In the genomic region with DNA sequence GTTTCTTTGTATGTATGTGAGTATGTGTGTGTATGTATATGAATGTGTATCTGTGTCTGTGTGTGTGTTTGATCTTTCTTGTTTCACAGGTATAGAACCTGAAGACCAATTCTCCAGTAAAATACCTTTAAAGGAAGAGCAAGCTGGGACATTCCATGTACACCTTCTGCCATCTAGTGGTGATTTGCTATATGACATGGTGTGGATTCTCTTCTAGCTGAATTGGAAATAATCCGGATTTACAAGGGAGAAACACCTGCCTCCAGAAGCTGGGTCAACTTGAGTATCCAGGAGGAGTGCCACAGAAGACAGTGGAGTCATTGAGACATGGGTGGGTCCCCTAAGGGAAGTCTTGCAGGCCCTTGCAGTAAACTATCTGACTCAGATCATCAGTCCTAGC, we compare ENCODE assay signal across 10 mouse cellular contexts. TPM values are rescaled to one million over a fixed set of nuclear protein-coding genes. Genes with fewer than 3 reads are reported as not detected.
A peak's percentile ranks its signal among the peaks of the same experiment; 100 is the strongest.
DNase-seq lines count a peak whose midpoint lies in the region; ATAC-seq and TF ChIP-seq lines count a peak whose summit lies in the region.
"Had no signal": no experiment of that assay in that cellular context is flagged by ENCODE, and none has a peak within 500 bp of the region (broad histone marks: within the 10 kb centered on the region; RNA-seq: fewer than 3 reads in every experiment).

No protein-coding gene starts in this region.

- H3K27me3 ChIP-seq in neural tube, embryonic 15.5 days (replicated peaks), result 0 out of 2 replicates have a peak, but pooled peaks cover 8% of the 10 kb centered on the region
- H3K27me3 ChIP-seq in forebrain, postnatal 0 days (ENCODE audit: insufficient read depth, low read length), result no peaks in the 10 kb centered on the region

- 0% methylated on average over 1 of the region's 1 CpGs for WGBS in neural tube, embryonic 15.5 days
- 0% methylated on average over 1 of the region's 1 CpGs for WGBS in forebrain, postnatal 0 days

- no peaks in the 10 kb centered on the region for H3K4me1 ChIP-seq in neural tube, embryonic 15.5 days
- no peaks in the 10 kb centered on the region for H3K4me1 ChIP-seq in forebrain, postnatal 0 days (ENCODE audit: insufficient read depth)

- no peak overlapping the region for H3K4me2 ChIP-seq in neural tube, embryonic 15.5 days
- no peak overlapping the region for H3K4me2 ChIP-seq in forebrain, postnatal 0 days (ENCODE audit: low read depth)
- H3K4me2 ChIP-seq: limb, embryonic 12.5 days had no signal

- peak; percentile 18 to 64 for DNase-seq in frontal cortex, postnatal 36 days (ENCODE audit: low spot score in 2 of 2)
- DNase-seq in frontal cortex, postnatal 10 days (ENCODE audit: low spot score in 2 of 2), result no peak
- peak; percentile 23 for DNase-seq in neural tube, embryonic 10.5 days (ENCODE audit: extremely low spot score, low spot score)
- peak; percentile 83 for DNase-seq in brain, adult 2 months (ENCODE audit: low read depth, low spot score)
- DNase-seq in forebrain, postnatal 0 days, result peak; percentile 89
- DNase-seq in ovary, adult 18-20 months (ENCODE audit: low spot score), result no peak

- no peak for ATAC-seq in neural tube, embryonic 15.5 days (ENCODE audit: low FRiP score)
- ATAC-seq in forebrain, postnatal 0 days, result peak; percentile 51; the same call in 1 of the 2 replicates
- peak; percentile 66; the same call in 1 of the 2 replicates for ATAC-seq in megakaryocyte, adult 5-6 weeks (ENCODE audit: poor library complexity, severe bottlenecking)

- no peak overlapping the region for H3K27ac ChIP-seq in neural tube, embryonic 15.5 days (replicated peaks)
- H3K27ac ChIP-seq in forebrain, postnatal 0 days (ENCODE audit: low read depth, low read length), result no peak overlapping the region
- H3K27ac ChIP-seq: limb, embryonic 12.5 days had no signal

- no peaks in the 10 kb centered on the region for H3K36me3 ChIP-seq in neural tube, embryonic 15.5 days
- H3K36me3 ChIP-seq in forebrain, postnatal 0 days (ENCODE audit: insufficient read depth), result no peaks in the 10 kb centered on the region
- H3K36me3 ChIP-seq: limb, embryonic 12.5 days had no signal

- no peak overlapping the region for H3K9ac ChIP-seq in neural tube, embryonic 15.5 days (replicated peaks)
- no peak overlapping the region for H3K9ac ChIP-seq in forebrain, postnatal 0 days
- H3K9ac ChIP-seq: limb, embryonic 12.5 days had no signal

- TF ChIP-seq CTCF in forebrain, postnatal 0 days (IDR thresholded peaks at IDR 0.05; ENCODE audit: low read depth), result peak; percentile 97

- H3K4me3 ChIP-seq in neural tube, embryonic 15.5 days (replicated peaks), result no peak overlapping the region
- no peak overlapping the region for H3K4me3 ChIP-seq in forebrain, postnatal 0 days (ENCODE audit: low read depth, low read length)
- H3K4me3 ChIP-seq: limb, embryonic 12.5 days had no signal

- H3K9me3 ChIP-seq in neural tube, embryonic 15.5 days (replicated peaks), result no peaks in the 10 kb centered on the region
- no peaks in the 10 kb centered on the region for H3K9me3 ChIP-seq in forebrain, postnatal 0 days (ENCODE audit: low read length)
- H3K9me3 ChIP-seq: limb, embryonic 12.5 days had no signal

RNA-seq across cellular contexts. Expression of a gene that starts 1.1 kb away (rescaled TPM):
- polyA plus RNA-seq in neural tube, embryonic 15.5 days (2015; fragmentation: Nextera tagmentation; extraction: Ambion mirVana), result 0.05 and 0.10 TPM in 2 replicates
- total RNA-seq in forebrain, postnatal 0 days (2014; rRNA removed), result 0.15 and 0.24 TPM in 2 replicates
- 0.05 and 0.10 TPM in 2 replicates for polyA plus RNA-seq in forebrain, postnatal 0 days (2015; fragmentation: Nextera tagmentation; extraction: Ambion mirVana)
- not detected in 2 replicates for total RNA-seq in megakaryocyte, adult 5-6 weeks (2015)
- 0.16 TPM in 1 of 2 replicates, not detected in the other for total RNA-seq in megakaryocyte, adult 5-6 weeks (2017)
- total RNA-seq: adrenal gland, adult 18-20 months had no signal
- polyA plus RNA-seq: limb, embryonic 12.5 days had no signal

RNA-seq across cellular contexts. Expression of a gene that starts 11.1 kb away (rescaled TPM):
- not detected in 2 replicates for polyA plus RNA-seq in neural tube, embryonic 15.5 days (2015; fragmentation: Nextera tagmentation; extraction: Ambion mirVana)
- not detected in 2 replicates for total RNA-seq in forebrain, postnatal 0 days (2014; rRNA removed)
- polyA plus RNA-seq in forebrain, postnatal 0 days (2015; fragmentation: Nextera tagmentation; extraction: Ambion mirVana), result not detected in 2 replicates
- not detected in 2 replicates for total RNA-seq in megakaryocyte, adult 5-6 weeks (2015)
- total RNA-seq in megakaryocyte, adult 5-6 weeks (2017), result not detected in 2 replicates
- total RNA-seq: adrenal gland, adult 18-20 months had no signal
- polyA plus RNA-seq: limb, embryonic 12.5 days had no signal

RNA-seq across cellular contexts. Expression of a gene that starts 18.8 kb away (rescaled TPM):
- 46.6 and 49.8 TPM in 2 replicates for polyA plus RNA-seq in neural tube, embryonic 15.5 days (2015; fragmentation: Nextera tagmentation; extraction: Ambion mirVana)
- total RNA-seq in forebrain, postnatal 0 days (2014; rRNA removed), result 216 and 242 TPM in 2 replicates
- polyA plus RNA-seq in forebrain, postnatal 0 days (2015; fragmentation: Nextera tagmentation; extraction: Ambion mirVana), result 46.6 and 51.9 TPM in 2 replicates
- 24.1 and 25.8 TPM in 2 replicates for total RNA-seq in megakaryocyte, adult 5-6 weeks (2015)
- total RNA-seq in megakaryocyte, adult 5-6 weeks (2017), result 36.6 and 48.6 TPM in 2 replicates

Comparison
In these comparisons a context has a peak if more than half of its experiments do, and no peak if none do; other contexts are left out.
1. DNase-seq: peak in frontal cortex, postnatal 36 days (2 of 2), neural tube, embryonic 10.5 days (single experiment), brain, adult 2 months (single experiment) and forebrain, postnatal 0 days (single experiment); none in frontal cortex, postnatal 10 days (0 of 2) and ovary, adult 18-20 months (single experiment).